Mouse (Mus musculus): ENCODE data around the gene Pmis2. TPM values are rescaled to one million over a fixed set of nuclear protein-coding genes. Genes with fewer than 3 reads are reported as not detected.

The Pmis2 gene
- total RNA-seq, 1 experiment = 0.36 TPM

GRCm38 (mm10) chr7:30669229-30669628, 2.2 kb downstream of the Pmis2 start:
- Histone ChIP-seq H3K9me3 (ENCODE audit: control insufficient read depth, insufficient read depth, low read depth, low read length) (no peaks in the 10 kb centered on the region), H3K27ac (ENCODE audit: insufficient read depth, low read depth, low read length, poor library complexity, severe bottlenecking) (no peak overlapping the region), H3K36me3 (ENCODE audit: control insufficient read depth, insufficient read depth, low read length, poor library complexity, severe bottlenecking) (no peaks in the 10 kb centered on the region), H3K9ac (ENCODE audit: insufficient read depth, low read depth, low read length, poor library complexity, severe bottlenecking) (no peak overlapping the region), H3K4me3 (ENCODE audit: insufficient read depth in 1 of 2, low read depth in 1 of 2, low read length in 2 of 2, poor library complexity in 1 of 2, severe bottlenecking in 1 of 2) (no peak overlapping the region), H3K4me1 (ENCODE audit: control insufficient read depth in 2 of 2, insufficient read depth in 2 of 2, low read length in 2 of 2, poor library complexity in 1 of 2) (peaks cover 0 to 3% of the 10 kb centered on the region in 2 experiments; a peak in 1 of 4 replicates)
- in situ Hi-C loops (cut with MboI; ENCODE audit: low sequenced_read_pairs in 2 of 2, unreplicated experiment in 2 of 2) = no loop called here
- peak; percentile 71 for DNase-seq (ENCODE audit: low read depth, low spot score)
- peak; percentile 60; the same call in 1 of the 2 replicates for TF ChIP-seq ZNF384 (IDR thresholded peaks at IDR 0.05; ENCODE audit: low read depth, low read length)
- TF ChIP-seq MAFK (IDR thresholded peaks at IDR 0.05; ENCODE audit: insufficient read depth, low read depth, low read length) = no peak

DNA sequence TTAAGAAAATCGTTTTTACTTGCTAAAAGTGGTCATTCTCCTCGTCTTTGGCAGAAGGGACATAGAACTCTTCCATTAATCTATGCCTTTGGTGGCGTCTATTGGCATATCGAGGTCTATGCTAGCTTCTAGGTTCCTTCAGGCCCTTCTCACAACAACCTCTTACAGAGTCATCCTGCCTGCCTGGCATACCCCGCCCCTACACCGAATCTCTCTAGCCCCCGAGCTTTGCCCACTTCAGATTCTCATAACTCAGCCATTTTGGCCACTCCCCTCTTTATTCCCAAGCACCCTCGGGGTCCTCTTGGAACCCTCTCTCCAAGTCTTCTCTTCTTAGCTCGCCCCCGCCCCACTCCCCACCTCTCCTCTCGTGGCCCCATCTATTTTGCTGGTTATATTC, 6.1 kb downstream of the Pmis2 start:
- no peak overlapping the region for H3K27ac ChIP-seq (ENCODE audit: insufficient read depth, low read depth, low read length, poor library complexity, severe bottlenecking)
- H3K4me1 ChIP-seq (ENCODE audit: control insufficient read depth in 2 of 2, insufficient read depth in 2 of 2, low read length in 2 of 2, poor library complexity in 1 of 2) = no peaks in the 10 kb centered on the region
- H3K9me3 ChIP-seq (ENCODE audit: control insufficient read depth, insufficient read depth, low read depth, low read length) = no peaks in the 10 kb centered on the region
- peak overlapping the region; percentile 91 to 92 for H3K4me3 ChIP-seq (ENCODE audit: insufficient read depth in 1 of 2, low read depth in 1 of 2, low read length in 2 of 2, poor library complexity in 1 of 2, severe bottlenecking in 1 of 2)
- peak overlapping the region; percentile 38; the same call in 1 of the 2 replicates for H3K9ac ChIP-seq (ENCODE audit: insufficient read depth, low read depth, low read length, poor library complexity, severe bottlenecking)
- TF ChIP-seq CHD2 (IDR thresholded peaks at IDR 0.05; ENCODE audit: low read depth, low read length) (no peak), ZC3H11A (IDR thresholded peaks at IDR 0.05; ENCODE audit: borderline replicate concordance, low read depth, low read length) (no peak), MAFK (IDR thresholded peaks at IDR 0.05; ENCODE audit: insufficient read depth, low read depth, low read length) (no peak), HCFC1 (IDR thresholded peaks at IDR 0.05; ENCODE audit: borderline replicate concordance, insufficient read depth, low read length) (no peak)
- H3K36me3 ChIP-seq (ENCODE audit: control insufficient read depth, insufficient read depth, low read length, poor library complexity, severe bottlenecking) = peaks cover 5% of the 10 kb centered on the region; the same call in 1 of the 2 replicates
- in situ Hi-C loops (cut with MboI; ENCODE audit: low sequenced_read_pairs in 2 of 2, unreplicated experiment in 2 of 2) = no loop called here
- DNase-seq (ENCODE audit: low read depth, low spot score) = no peak

DNA sequence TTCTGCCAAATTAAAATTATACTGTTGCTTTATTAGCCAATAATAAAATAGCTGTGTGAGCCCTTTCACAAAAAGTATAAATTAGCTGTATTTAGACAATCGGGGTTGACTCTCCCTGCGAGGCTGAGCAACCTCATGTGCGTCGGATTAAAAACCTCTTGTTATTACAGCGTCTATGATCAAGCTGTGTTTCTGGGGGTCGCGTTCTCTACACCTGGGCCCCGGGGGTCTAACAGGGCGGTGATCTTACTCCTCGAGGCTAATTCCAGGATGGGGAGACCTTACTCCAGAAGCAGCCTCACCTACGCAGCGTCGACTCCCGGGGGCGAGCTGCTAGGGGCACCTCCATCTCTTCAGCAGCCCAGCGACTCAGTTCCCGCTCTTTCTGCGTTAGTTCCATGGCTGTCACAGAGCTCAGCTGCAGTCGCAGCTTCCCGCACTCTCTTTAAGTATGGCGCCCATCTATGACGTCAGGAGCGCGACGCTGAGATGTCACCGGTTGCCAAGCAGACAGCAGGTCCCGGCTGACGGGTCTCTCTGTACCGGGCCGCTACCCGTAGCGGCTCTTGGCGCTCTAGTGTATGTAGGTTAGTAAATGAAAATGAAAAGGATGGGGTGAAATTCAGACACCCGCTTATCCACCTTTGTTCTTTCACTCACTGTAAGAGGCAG, 6.7 kb downstream of the Pmis2 start, which contains the start of gene Haus5:
TSS of gene Haus5 (minus strand) at position 466 of the 672 bp plus-strand sequence.
- Histone ChIP-seq H3K27ac (ENCODE audit: insufficient read depth, low read depth, low read length, poor library complexity, severe bottlenecking) (no peak within 1 kb of the TSS), H3K4me1 (ENCODE audit: control insufficient read depth in 2 of 2, insufficient read depth in 2 of 2, low read length in 2 of 2, poor library complexity in 1 of 2) (no peaks in the 10 kb centered on the region), H3K9ac (ENCODE audit: insufficient read depth, low read depth, low read length, poor library complexity, severe bottlenecking) (peak within 1 kb of the TSS; percentile 94), H3K9me3 (ENCODE audit: control insufficient read depth, insufficient read depth, low read depth, low read length) (no peaks in the 10 kb centered on the region), H3K4me3 (ENCODE audit: insufficient read depth in 1 of 2, low read depth in 1 of 2, low read length in 2 of 2, poor library complexity in 1 of 2, severe bottlenecking in 1 of 2) (peak within 1 kb of the TSS; percentile 91 to 92), H3K36me3 (ENCODE audit: control insufficient read depth, insufficient read depth, low read length, poor library complexity, severe bottlenecking) (peaks cover 9% of the 10 kb centered on the region; the same call in 1 of the 2 replicates)
- TF ChIP-seq ZNF384 (IDR thresholded peaks at IDR 0.05; ENCODE audit: low read depth, low read length) = no peak
- peak; percentile 85 for TF ChIP-seq CHD2 (IDR thresholded peaks at IDR 0.05; ENCODE audit: low read depth, low read length)
- TF ChIP-seq HCFC1 (IDR thresholded peaks at IDR 0.05; ENCODE audit: borderline replicate concordance, insufficient read depth, low read length) = peak; percentile 77
- no peak for TF ChIP-seq MAFK (IDR thresholded peaks at IDR 0.05; ENCODE audit: insufficient read depth, low read depth, low read length)
- peak; percentile 88 for DNase-seq (ENCODE audit: low read depth, low spot score)
- in situ Hi-C loops (cut with MboI; ENCODE audit: low sequenced_read_pairs in 2 of 2, unreplicated experiment in 2 of 2) = no loop called here

DNA sequence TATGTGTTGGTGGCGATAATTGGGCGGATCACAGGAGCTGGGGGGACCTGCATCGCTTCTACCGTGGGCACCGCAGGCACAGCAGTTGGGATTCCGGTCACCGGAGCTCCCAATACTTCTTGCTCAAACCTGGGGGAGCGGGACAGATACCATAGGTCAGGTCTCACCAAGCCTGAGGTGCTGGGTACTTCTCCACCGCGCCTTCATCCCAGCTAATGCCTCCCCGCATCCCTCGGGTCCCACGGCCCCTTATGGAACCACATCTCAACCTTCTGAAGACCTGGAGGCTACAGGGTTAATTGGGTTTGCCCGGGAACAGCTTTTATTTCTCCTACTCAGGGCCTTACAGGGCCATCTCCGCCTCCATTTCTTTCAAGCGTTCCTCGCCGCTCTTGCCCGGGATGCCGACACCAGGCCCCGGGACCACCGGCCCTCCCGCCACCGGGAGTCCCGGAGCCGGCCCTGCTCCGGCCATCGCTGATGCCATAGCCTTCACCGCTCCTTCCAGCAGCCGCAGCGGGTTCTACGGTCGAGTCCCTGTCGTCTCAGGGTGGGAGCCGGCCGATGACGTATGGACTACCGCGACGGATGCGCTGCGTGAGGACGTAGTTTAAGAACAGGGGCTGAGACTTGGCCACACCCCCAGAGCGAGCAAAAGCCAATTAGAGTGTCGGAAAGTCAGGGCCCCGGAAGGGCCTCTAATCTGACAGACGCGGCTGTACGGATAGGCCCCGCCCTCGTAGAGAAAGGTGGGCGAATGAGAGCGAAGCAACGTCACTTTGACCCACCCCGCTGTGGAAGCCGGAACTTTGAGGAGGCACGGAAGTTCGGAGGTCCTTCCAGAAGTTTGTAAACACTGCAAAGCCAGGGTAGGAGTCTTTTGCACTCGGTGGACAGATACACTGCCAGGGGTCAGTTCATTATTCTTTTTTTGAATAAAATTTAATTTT, 21.5 kb downstream of the Pmis2 start, which contains the start of gene Rbm42:
TSS of gene Rbm42 (minus strand) at position 727 of the 950 bp plus-strand sequence.
- Histone ChIP-seq H3K4me3 (ENCODE audit: insufficient read depth in 1 of 2, low read depth in 1 of 2, low read length in 2 of 2, poor library complexity in 1 of 2, severe bottlenecking in 1 of 2) (peak within 1 kb of the TSS; percentile 78 to 88), H3K4me1 (ENCODE audit: control insufficient read depth in 2 of 2, insufficient read depth in 2 of 2, low read length in 2 of 2, poor library complexity in 1 of 2) (peaks cover 0 to 2% of the 10 kb centered on the region in 2 experiments; a peak in 2 of 4 replicates), H3K9ac (ENCODE audit: insufficient read depth, low read depth, low read length, poor library complexity, severe bottlenecking) (peak within 1 kb of the TSS; percentile 92), H3K36me3 (ENCODE audit: control insufficient read depth, insufficient read depth, low read length, poor library complexity, severe bottlenecking) (peaks cover 24% of the 10 kb centered on the region), H3K9me3 (ENCODE audit: control insufficient read depth, insufficient read depth, low read depth, low read length) (no peaks in the 10 kb centered on the region), H3K27ac (ENCODE audit: insufficient read depth, low read depth, low read length, poor library complexity, severe bottlenecking) (no peak within 1 kb of the TSS; the same call in 1 of the 2 replicates)
- peak; percentile 100 for DNase-seq (ENCODE audit: low read depth, low spot score)
- in situ Hi-C loops (cut with MboI; ENCODE audit: low sequenced_read_pairs in 2 of 2, unreplicated experiment in 2 of 2) = no loop called here
- no peak for TF ChIP-seq ZNF384 (IDR thresholded peaks at IDR 0.05; ENCODE audit: low read depth, low read length)
- TF ChIP-seq MAFK (IDR thresholded peaks at IDR 0.05; ENCODE audit: insufficient read depth, low read depth, low read length) = no peak
- TF ChIP-seq ZC3H11A (IDR thresholded peaks at IDR 0.05; ENCODE audit: borderline replicate concordance, low read depth, low read length) = no peak
- peak; percentile 76 for TF ChIP-seq HCFC1 (IDR thresholded peaks at IDR 0.05; ENCODE audit: borderline replicate concordance, insufficient read depth, low read length)
- no peak for TF ChIP-seq CHD2 (IDR thresholded peaks at IDR 0.05; ENCODE audit: low read depth, low read length)
